Mouse (Mus musculus) erythroblast, embryonic 14.5 days (primary cell): ENCODE results near the gene Gtf2a1l.

ENCODE experiments used
- GATA1 ChIP-seq: IDR thresholded peaks from 2 replicates; pipeline ENCODE4 v1.6.1; 2012; ENCODE audit warnings: low read length, inconsistent platforms, mixed read lengths
- TAL1 ChIP-seq: IDR thresholded peaks from 3 replicates; pipeline ENCODE4 v1.6.1; 2012; ENCODE audit warnings: low read length, inconsistent platforms, mixed read lengths

DNA sequence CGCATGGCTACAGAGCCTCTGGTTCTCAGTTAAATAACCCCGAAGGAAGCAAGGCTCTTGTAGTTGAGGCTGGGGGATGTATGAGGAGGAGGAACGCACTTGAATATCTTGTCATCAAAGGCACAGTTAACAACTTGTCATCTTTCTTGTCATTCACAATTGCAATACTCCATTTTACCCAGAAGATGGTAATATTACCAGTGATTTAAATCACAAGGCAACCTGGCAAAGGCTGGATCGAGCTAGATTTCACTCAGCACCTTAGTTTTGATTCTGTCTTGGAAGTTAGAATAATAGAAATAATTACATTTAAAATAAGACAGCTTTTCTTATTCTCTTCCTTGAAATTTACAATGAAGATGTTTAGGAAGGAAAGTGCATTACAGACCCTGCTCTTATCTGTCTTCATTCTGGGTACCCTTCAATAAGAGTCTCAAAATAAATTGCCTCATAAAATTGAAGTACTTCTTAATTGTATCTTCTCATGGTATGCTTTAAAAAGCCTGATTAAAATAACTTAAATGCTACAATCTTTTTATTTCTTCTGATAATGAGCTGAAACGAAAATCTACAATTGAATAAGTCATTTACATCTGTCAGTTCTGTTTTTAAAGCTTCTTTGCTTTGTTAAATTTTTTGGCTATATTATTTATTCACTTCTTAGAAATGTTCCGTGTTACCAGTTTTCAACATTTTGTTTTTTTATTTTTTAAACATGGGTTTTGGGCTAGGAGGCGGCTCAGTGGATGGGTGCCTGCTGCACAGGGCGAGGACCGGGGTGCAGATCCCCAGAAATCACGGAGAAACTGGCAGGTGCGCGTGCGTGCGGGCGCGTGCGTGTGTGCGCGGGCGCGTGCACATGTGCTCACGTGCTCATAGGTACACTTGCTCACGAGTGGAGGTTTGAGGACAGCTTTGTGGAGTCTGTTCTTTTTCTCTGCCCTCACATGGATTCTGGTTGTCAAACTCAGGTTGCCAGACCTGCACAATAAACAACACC is 7.2 kb downstream of the Gtf2a1l start:
- TF ChIP-seq GATA1 (no peak), TAL1 (no peak)
